Mouse (Mus musculus): Measurements from ENCODE around the gene Chrne.

DNA sequence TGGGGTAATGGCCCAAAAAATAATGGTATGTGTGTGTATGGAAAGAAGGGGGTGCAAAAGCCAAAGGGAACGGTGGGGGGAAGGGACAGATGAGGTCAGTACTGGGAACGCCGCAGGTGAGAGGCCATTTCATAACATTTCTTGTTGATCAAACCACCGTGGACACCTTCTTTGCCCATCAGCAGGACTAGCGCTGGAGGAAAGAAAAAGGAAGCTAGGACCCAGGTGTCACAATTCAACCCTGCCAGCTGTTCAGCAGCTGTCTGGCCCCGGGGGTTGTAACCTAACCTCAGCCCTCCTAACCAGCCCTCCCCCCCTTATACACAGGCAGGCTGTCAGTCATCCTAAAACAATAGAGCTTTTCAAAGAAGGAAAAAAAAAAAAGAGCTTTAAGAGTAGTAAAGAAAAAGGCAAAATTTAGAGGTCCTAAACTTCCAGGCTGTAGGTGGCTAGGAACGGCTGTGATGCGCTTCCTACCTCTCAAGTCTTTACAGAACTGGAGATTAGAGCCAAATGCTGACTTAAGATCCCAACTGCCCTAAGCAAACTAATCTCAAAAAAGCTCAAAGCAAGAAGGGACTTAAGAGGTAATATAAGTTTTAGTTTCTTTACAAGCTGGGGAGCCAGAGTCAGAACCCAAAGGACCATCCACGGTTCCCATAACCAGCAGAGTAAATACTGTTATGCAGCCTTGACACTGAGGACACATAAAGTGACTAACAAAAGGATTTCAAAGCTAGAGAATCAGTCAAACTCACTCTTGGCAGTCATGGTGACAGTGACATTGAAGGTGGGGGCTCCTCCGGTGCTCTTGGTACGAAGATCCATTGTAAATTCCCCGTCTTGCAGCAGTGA, 33.2 kb upstream of the Chrne start:
- no peak for TF ChIP-seq POLR2A (IDR thresholded peaks at IDR 0.05; ENCODE audit: low read depth, low read length)
- TF ChIP-seq CTCF (IDR thresholded peaks at IDR 0.05; ENCODE audit: extremely low read depth, insufficient read length, insufficient replicate concordance, low read depth, low read length), result no peak
